Mouse (Mus musculus): ENCODE results near the gene Cyp4f39. TPM values are rescaled to one million over a fixed set of nuclear protein-coding genes. Genes with fewer than 3 reads are reported as not detected.

Cyp4f39 gene
- polyA plus RNA-seq (2012; rRNA removed): 0.26 and 0.66 TPM in 2 replicates

GRCm38 (mm10) chr17:32452482-32452881 is at the start of gene Cyp4f39:
Cyp4f39 (plus strand) TSS chr17:32452723.

GRCm38 (mm10) chr17:32403417-32403816 is 49.1 kb upstream of the Cyp4f39 start, which contains the start of gene Rasal3:
Rasal3 (minus strand) TSS chr17:32403583.

GRCm38 (mm10) chr17:32424034-32424433 is 28.5 kb upstream of the Cyp4f39 start, which contains the start of gene Pglyrp2:
Pglyrp2 (minus strand) TSS chr17:32424167.

GRCm38 (mm10) chr17:32505851-32506728 is 53.6 kb downstream of the Cyp4f39 start, which contains the start of gene Cyp4f17:
Cyp4f17 (plus strand) TSS chr17:32506050.

GRCm38 (mm10) chr17:32536051-32536866 is 83.7 kb downstream of the Cyp4f39 start, which contains the start of gene Cyp4f16:
Cyp4f16 (plus strand) TSS chr17:32536558.

Other genes with a start within 250 kb of the Cyp4f39 start
- gene Brd4, start 168.0 kb upstream of the Cyp4f39 start, polyA plus RNA-seq (2012; rRNA removed): 52.5 and 70.3 TPM in 2 replicates
- gene Akap8, start 131.5 kb upstream of the Cyp4f39 start, polyA plus RNA-seq (2012; rRNA removed): 129 and 136 TPM in 2 replicates
- gene Akap8l, start 102.1 kb upstream of the Cyp4f39 start, polyA plus RNA-seq (2012; rRNA removed): 216 and 223 TPM in 2 replicates
- gene Wiz, start 63.3 kb upstream of the Cyp4f39 start, polyA plus RNA-seq (2012; rRNA removed): 77.4 and 78.2 TPM in 2 replicates
- 0.82 and 0.90 TPM in 2 replicates for gene Rasal3, start 49.1 kb upstream of the Cyp4f39 start, polyA plus RNA-seq (2012; rRNA removed)
- not detected in 2 replicates for gene Pglyrp2, start 28.6 kb upstream of the Cyp4f39 start, polyA plus RNA-seq (2012; rRNA removed)
- 13.3 and 18.1 TPM in 2 replicates for gene Cyp4f17, start 53.3 kb downstream of the Cyp4f39 start, polyA plus RNA-seq (2012; rRNA removed)
- 31.8 and 36.9 TPM in 2 replicates for gene Cyp4f16, start 83.8 kb downstream of the Cyp4f39 start, polyA plus RNA-seq (2012; rRNA removed)
- gene Cyp4f37, start 168.6 kb downstream of the Cyp4f39 start, polyA plus RNA-seq (2012; rRNA removed): not detected in 2 replicates
- gene Cyp4f40, start 206.2 kb downstream of the Cyp4f39 start, polyA plus RNA-seq (2012; rRNA removed): 0.04 and 0.06 TPM in 2 replicates
- gene Cyp4f15, start 232.9 kb downstream of the Cyp4f39 start, polyA plus RNA-seq (2012; rRNA removed): 2.2 and 2.6 TPM in 2 replicates